Mouse (Mus musculus): ENCODE measurements around the gene Arl14ep. TPM values are rescaled to one million over a fixed set of nuclear protein-coding genes. Genes with fewer than 3 reads are reported as not detected.

The Arl14ep gene
- total and polyA plus RNA-seq, 2 experiments from 2014 or later = 26.9 to 27.8 TPM

DNA sequence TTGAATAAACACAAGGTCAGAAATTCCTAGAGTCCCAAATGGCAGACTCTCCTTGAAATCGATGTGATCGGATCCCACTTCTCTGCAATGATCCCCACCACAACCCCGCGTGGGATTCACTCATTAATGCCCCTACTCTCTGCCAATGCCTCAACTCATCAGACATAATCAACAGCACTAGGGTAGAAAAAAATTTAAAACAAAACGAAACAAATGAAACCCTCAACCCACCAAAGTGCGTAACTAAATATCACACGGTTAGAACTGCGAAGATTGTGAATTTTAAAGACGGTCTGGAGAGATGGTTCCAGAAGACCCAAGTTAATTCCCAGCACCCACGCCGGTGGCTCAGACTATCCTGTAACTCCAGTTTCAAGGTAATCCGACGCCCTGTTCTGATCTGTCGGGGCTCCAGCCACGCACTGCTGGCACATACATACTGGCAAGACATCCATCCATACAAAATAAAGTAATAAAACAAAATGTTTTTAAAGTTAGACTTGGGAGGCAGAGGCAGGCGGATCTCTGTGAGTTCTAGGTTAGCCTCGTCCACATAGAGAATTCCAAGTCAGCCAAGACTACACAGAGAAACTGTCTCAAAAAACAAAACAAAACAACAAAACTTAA is 779 bp downstream of the Arl14ep start:
- WGBS = 68% methylated on average over 17 of the region's 17 CpGs
- peak overlapping the region; percentile 93; the same call in 1 of the 2 replicates for H3K9ac ChIP-seq (replicated peaks; ENCODE audit: low read length, poor library complexity, severe bottlenecking)
- no peak overlapping the region; the same call in 1 of the 2 replicates for H3K27ac ChIP-seq (ENCODE audit: low read depth, low read length)
- H3K9me3 ChIP-seq (ENCODE audit: low read length) = no peaks in the 10 kb centered on the region
- peak overlapping the region; percentile 89 for H3K4me3 ChIP-seq (ENCODE audit: low read depth, low read length)
- peak overlapping the region; percentile 60 for H3K4me2 ChIP-seq (ENCODE audit: low read depth, low read length, poor library complexity, severe bottlenecking)
- H3K36me3 ChIP-seq (ENCODE audit: insufficient read depth, low read length) = 0 out of 2 replicates have a peak, but pooled peaks cover under 1% of the 10 kb centered on the region
- peaks cover 2% of the 10 kb centered on the region; the same call in 1 of the 2 replicates for H3K4me1 ChIP-seq (ENCODE audit: insufficient read depth, low read length)
- DNase-seq (ENCODE audit: low spot score) (no peak), ATAC-seq (ENCODE audit: low FRiP score) (no peak)
- no peaks in the 10 kb centered on the region for H3K27me3 ChIP-seq (ENCODE audit: insufficient read depth, low read length)
- TF ChIP-seq CTCF (IDR thresholded peaks at IDR 0.05) = no peak

DNA sequence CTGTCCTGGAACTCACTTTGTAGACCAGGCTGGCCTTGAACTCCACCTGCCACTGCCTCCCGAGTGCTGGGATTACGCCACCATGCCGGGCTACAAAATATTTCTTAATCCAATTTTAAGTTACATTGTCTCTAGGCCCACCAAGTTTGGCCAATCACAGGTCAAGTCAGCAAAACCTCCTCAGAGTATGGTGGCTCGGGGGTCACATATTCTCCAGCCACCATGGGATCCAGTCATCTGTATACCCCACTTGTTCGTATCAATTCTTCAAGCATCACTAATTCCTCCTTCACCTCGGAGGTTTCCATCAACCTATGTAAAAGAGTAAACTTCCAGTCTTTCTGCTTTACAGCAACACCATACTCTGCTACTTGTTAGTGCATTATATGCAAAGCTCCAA is 1.4 kb downstream of the Arl14ep start:
- Histone ChIP-seq H3K27me3 (ENCODE audit: insufficient read depth, low read length) (no peaks in the 10 kb centered on the region), H3K9ac (replicated peaks; ENCODE audit: low read length, poor library complexity, severe bottlenecking) (no peak overlapping the region), H3K27ac (ENCODE audit: low read depth, low read length) (no peak overlapping the region), H3K4me1 (ENCODE audit: insufficient read depth, low read length) (peaks cover 2% of the 10 kb centered on the region; the same call in 1 of the 2 replicates), H3K4me3 (ENCODE audit: low read depth, low read length) (no peak overlapping the region), H3K36me3 (ENCODE audit: insufficient read depth, low read length) (0 out of 2 replicates have a peak, but pooled peaks cover 6% of the 10 kb centered on the region), H3K9me3 (ENCODE audit: low read length) (no peaks in the 10 kb centered on the region), H3K4me2 (ENCODE audit: low read depth, low read length, poor library complexity, severe bottlenecking) (no peak overlapping the region)
- WGBS = 91% methylated on average over 6 of the region's 6 CpGs
- no peak for TF ChIP-seq CTCF (IDR thresholded peaks at IDR 0.05)
- ATAC-seq (ENCODE audit: low FRiP score) = no peak
- no peak for DNase-seq (ENCODE audit: low spot score)

DNA sequence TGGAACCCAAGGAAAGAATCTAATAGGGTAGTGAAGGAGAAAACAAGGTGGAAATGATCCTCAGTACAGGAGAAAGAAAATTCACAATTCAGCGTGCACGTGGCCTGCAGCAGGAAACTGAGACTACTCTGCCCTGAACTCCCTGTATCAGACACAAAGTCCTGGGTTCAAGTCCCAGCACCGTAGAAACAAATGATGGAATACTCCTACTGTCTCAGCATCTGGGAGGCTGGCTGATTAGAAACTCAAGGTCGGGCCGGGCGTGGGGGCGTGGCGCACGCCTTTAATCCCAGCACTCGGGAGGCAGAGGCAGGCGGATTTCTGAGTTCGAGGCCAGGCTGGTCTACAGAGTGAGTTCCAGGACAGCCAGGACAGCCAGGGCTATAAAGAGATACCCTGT is 3.3 kb downstream of the Arl14ep start:
- ATAC-seq (ENCODE audit: low FRiP score) (no peak), DNase-seq (ENCODE audit: low spot score) (no peak)
- H3K4me3 ChIP-seq (ENCODE audit: low read depth, low read length) = no peak overlapping the region
- peaks cover 2% of the 10 kb centered on the region; the same call in 1 of the 2 replicates for H3K4me1 ChIP-seq (ENCODE audit: insufficient read depth, low read length)
- no peak overlapping the region for H3K9ac ChIP-seq (replicated peaks; ENCODE audit: low read length, poor library complexity, severe bottlenecking)
- no peak overlapping the region for H3K27ac ChIP-seq (ENCODE audit: low read depth, low read length)
- H3K4me2 ChIP-seq (ENCODE audit: low read depth, low read length, poor library complexity, severe bottlenecking) = no peak overlapping the region
- 96% methylated on average over 12 of the region's 12 CpGs for WGBS
- peaks cover 14% of the 10 kb centered on the region; the same call in 1 of the 2 replicates for H3K36me3 ChIP-seq (ENCODE audit: insufficient read depth, low read length)
- no peaks in the 10 kb centered on the region for H3K27me3 ChIP-seq (ENCODE audit: insufficient read depth, low read length)
- no peak for TF ChIP-seq CTCF (IDR thresholded peaks at IDR 0.05)
- no peaks in the 10 kb centered on the region for H3K9me3 ChIP-seq (ENCODE audit: low read length)

DNA sequence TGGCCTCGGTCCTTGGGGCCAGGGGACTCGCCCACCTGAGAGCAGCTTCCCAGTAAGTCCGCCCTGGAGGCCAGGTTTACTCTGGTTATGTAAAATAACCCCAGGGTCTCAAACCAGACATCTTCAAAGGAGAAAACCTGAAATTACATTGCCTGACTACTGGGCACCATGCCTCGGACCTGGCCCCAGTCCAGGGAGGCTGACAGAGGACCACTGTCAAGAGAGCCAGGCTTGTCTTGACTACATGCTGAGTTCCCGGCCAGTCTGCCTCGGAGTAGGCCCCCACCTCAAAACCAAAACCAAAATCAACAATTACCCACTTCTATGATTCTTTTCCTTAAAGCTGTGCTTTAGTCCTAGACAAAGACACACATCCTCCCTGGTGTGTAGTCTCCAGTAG is 5.9 kb downstream of the Arl14ep start:
- no peak for TF ChIP-seq CTCF (IDR thresholded peaks at IDR 0.05)
- Histone ChIP-seq H3K36me3 (ENCODE audit: insufficient read depth, low read length) (peaks cover 27% of the 10 kb centered on the region), H3K9me3 (ENCODE audit: low read length) (no peaks in the 10 kb centered on the region), H3K27ac (ENCODE audit: low read depth, low read length) (no peak overlapping the region), H3K4me2 (ENCODE audit: low read depth, low read length, poor library complexity, severe bottlenecking) (no peak overlapping the region), H3K4me3 (ENCODE audit: low read depth, low read length) (no peak overlapping the region), H3K27me3 (ENCODE audit: insufficient read depth, low read length) (no peaks in the 10 kb centered on the region), H3K9ac (replicated peaks; ENCODE audit: low read length, poor library complexity, severe bottlenecking) (no peak overlapping the region), H3K4me1 (ENCODE audit: insufficient read depth, low read length) (peaks cover 2% of the 10 kb centered on the region; the same call in 1 of the 2 replicates)
- ATAC-seq (ENCODE audit: low FRiP score) = no peak
- peak; percentile 26 for DNase-seq (ENCODE audit: low spot score)
- WGBS = 71% methylated on average over 6 of the region's 6 CpGs

DNA sequence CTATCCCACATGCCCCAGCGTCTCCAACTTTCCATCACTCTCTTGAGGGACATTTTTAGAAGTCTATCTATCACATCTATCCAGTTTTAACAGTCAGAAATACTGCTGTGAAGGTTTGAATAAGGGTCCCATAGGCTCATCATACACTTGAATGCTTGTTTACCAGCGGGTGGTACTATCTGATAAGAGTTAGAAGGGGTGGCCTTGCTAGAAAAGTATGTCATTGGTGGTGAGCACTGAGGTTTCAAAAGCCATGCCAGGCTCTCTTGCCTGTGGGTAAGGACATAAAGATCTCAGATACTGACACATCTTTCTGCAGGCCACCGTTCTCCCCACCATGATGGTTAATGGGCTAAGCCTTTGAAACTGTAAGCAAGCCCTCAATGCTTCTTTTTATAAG is 10.7 kb downstream of the Arl14ep start:
- 92% methylated on average over 3 of the region's 3 CpGs for WGBS
- no peak for ATAC-seq (ENCODE audit: low FRiP score)
- H3K27me3 ChIP-seq (ENCODE audit: insufficient read depth, low read length) = no peaks in the 10 kb centered on the region
- H3K4me2 ChIP-seq (ENCODE audit: low read depth, low read length, poor library complexity, severe bottlenecking) = no peak overlapping the region
- TF ChIP-seq CTCF (IDR thresholded peaks at IDR 0.05) = no peak
- no peak overlapping the region for H3K9ac ChIP-seq (replicated peaks; ENCODE audit: low read length, poor library complexity, severe bottlenecking)
- H3K27ac ChIP-seq (ENCODE audit: low read depth, low read length) = no peak overlapping the region
- peaks cover 27% of the 10 kb centered on the region for H3K36me3 ChIP-seq (ENCODE audit: insufficient read depth, low read length)
- H3K9me3 ChIP-seq (ENCODE audit: low read length) = no peaks in the 10 kb centered on the region
- H3K4me3 ChIP-seq (ENCODE audit: low read depth, low read length) = no peak overlapping the region
- H3K4me1 ChIP-seq (ENCODE audit: insufficient read depth, low read length) = no peaks in the 10 kb centered on the region
- DNase-seq (ENCODE audit: low spot score) = no peak

DNA sequence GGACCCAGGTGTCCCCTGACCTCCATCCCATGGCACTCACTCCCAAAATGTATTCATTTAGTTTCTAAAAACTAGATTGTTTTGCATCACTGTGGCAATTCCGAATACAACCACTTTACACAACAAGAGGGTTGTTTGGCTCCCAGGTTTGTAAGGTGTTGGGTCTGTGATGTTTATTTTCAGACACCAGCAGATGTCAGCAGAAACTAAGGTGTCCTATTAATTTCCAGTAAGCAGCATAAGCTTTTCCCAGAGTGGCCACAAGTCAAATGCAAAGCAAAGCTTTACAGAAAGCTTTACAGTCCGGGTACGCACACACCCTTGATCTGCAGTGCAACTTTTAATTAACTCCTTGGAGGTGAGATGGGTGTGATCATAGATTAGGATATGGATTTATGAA is 12.6 kb downstream of the Arl14ep start:
- TF ChIP-seq CTCF (IDR thresholded peaks at IDR 0.05) = peak; percentile 74
- Histone ChIP-seq H3K4me2 (ENCODE audit: low read depth, low read length, poor library complexity, severe bottlenecking) (no peak overlapping the region), H3K36me3 (ENCODE audit: insufficient read depth, low read length) (peaks cover 13% of the 10 kb centered on the region), H3K9me3 (ENCODE audit: low read length) (no peaks in the 10 kb centered on the region), H3K27ac (ENCODE audit: low read depth, low read length) (no peak overlapping the region), H3K4me3 (ENCODE audit: low read depth, low read length) (no peak overlapping the region), H3K27me3 (ENCODE audit: insufficient read depth, low read length) (no peaks in the 10 kb centered on the region), H3K9ac (replicated peaks; ENCODE audit: low read length, poor library complexity, severe bottlenecking) (no peak overlapping the region), H3K4me1 (ENCODE audit: insufficient read depth, low read length) (no peaks in the 10 kb centered on the region)
- peak; percentile 57 for DNase-seq (ENCODE audit: low spot score)
- ATAC-seq (ENCODE audit: low FRiP score) = no peak
- 72% methylated on average over 3 of the region's 3 CpGs for WGBS
